Mouse (Mus musculus) cerebellum, adult 2 months (tissue): ENCODE measurements around the gene Pdss2.

Experiments used
- CTCF ChIP-seq: fragments of 200-500 bp; IDR thresholded peaks from 2 replicates; pipeline ENCODE4 v1.5.1; 2011; ENCODE audit warnings: low read depth, mild to moderate bottlenecking, control low read depth, low read length, moderate library complexity, borderline replicate concordance; ENCODE audit not compliant: insufficient read depth
- POLR2A ChIP-seq: fragments of 200-500 bp; IDR thresholded peaks from 2 replicates; pipeline ENCODE4 v1.6.1; 2011; ENCODE audit warnings: low read length, control low read depth, borderline replicate concordance; ENCODE audit not compliant: insufficient read depth

DNA sequence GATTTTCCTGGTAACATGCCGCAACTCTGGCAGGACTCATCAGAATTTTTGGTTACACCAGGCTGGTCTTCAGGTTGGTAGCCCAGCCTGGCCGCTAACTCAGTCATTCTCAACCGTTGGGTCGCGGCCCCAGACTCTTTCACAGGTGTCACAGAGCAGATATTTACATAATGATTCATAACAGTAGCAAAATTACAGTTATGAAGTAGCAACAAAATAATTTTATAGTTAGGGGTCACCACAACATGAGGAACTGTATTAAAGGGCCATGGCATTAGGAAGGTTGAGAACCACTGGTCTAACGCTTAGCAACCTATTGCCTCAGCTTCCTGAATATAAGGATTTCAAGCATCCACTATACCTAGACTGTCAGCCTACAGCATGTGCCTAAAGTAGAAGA, 247.0 kb downstream of the Pdss2 start:
- TF ChIP-seq CTCF (no peak), POLR2A (no peak)
